Mouse (Mus musculus): Measurements from ENCODE around the gene Gstp3. TPM values are rescaled to one million over a fixed set of nuclear protein-coding genes. Genes with fewer than 3 reads are reported as not detected.
A peak's percentile ranks its signal among the peaks of the same experiment; 100 is the strongest.

Gstp3 gene
- polyA plus RNA-seq, 1 experiment = 23.6 TPM

DNA sequence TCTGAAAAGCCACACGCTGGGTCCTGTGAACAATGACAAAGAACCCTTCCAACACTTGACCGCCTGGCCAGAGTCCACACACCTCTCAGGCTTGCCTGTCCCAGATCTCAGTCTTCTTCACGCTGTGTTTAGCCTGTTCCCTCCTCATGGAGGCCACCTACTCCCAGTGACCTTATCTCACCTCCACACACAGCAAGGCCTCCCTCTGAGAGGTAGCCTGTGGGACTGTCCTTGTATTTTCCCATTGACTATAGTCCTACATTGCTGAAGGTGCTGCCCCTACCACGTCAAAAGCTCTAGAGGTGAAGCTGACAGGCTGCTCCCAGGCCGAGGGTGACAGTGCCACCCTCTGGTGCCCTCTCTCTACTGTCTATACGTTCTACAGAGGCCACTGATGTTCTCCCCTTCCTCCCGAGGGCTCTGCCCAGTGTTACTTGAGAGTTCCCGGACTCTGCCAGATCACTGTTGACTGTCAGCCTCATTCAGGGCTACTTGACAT is 21.2 kb upstream of the Gstp3 start:
- Histone ChIP-seq H3K36me3 (ENCODE audit: control insufficient read depth, insufficient read depth, low read length) (no peaks in the 10 kb centered on the region), H3K27ac (ENCODE audit: control insufficient read depth, insufficient read depth, low read length) (no peak overlapping the region), H3K27me3 (ENCODE audit: control insufficient read depth, insufficient read depth, low read length) (no peaks in the 10 kb centered on the region), H3K4me1 (replicated peaks; ENCODE audit: control insufficient read depth, insufficient read depth, low read length) (no peaks in the 10 kb centered on the region), H3K4me3 (ENCODE audit: control insufficient read depth, insufficient read depth, low read length) (no peak overlapping the region)
- TF ChIP-seq CTCF (IDR thresholded peaks at IDR 0.05; ENCODE audit: borderline replicate concordance, control insufficient read depth, extremely low read depth, insufficient read depth, low read length, poor library complexity) (peak; percentile 13; the same call in 1 of the 2 replicates), POLR2A (IDR thresholded peaks at IDR 0.05; ENCODE audit: control insufficient read depth, extremely low read depth, insufficient read depth, low read length, poor library complexity) (no peak)
- no peak for DNase-seq
- WGBS = 50% methylated on average over 8 of the region's 8 CpGs

DNA sequence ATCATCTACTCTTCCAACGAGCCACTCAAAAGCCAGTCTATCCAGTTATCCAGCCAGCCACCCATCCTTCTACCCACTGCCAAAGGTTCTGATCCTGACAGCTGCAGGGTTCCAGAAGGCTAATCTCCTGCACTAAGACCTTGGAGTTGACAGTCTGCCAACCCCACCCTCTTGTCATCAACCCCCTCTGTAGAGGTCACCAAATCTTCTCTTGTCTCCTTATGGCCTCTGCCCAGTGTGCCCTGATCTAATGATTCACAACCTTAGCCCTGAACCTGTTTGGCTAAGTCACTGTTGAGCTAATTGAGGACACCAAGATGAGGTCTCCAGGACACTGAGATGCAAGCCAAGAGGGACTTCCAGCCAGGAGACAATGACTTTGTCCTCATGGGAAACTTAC is 20.2 kb upstream of the Gstp3 start:
- DNase-seq = no peak
- Histone ChIP-seq H3K4me1 (replicated peaks; ENCODE audit: control insufficient read depth, insufficient read depth, low read length) (no peaks in the 10 kb centered on the region), H3K27me3 (ENCODE audit: control insufficient read depth, insufficient read depth, low read length) (no peaks in the 10 kb centered on the region), H3K36me3 (ENCODE audit: control insufficient read depth, insufficient read depth, low read length) (no peaks in the 10 kb centered on the region), H3K4me3 (ENCODE audit: control insufficient read depth, insufficient read depth, low read length) (no peak overlapping the region), H3K27ac (ENCODE audit: control insufficient read depth, insufficient read depth, low read length) (no peak overlapping the region)
- TF ChIP-seq CTCF (IDR thresholded peaks at IDR 0.05; ENCODE audit: borderline replicate concordance, control insufficient read depth, extremely low read depth, insufficient read depth, low read length, poor library complexity) (no peak), POLR2A (IDR thresholded peaks at IDR 0.05; ENCODE audit: control insufficient read depth, extremely low read depth, insufficient read depth, low read length, poor library complexity) (no peak)
- 91% methylated on average over 1 of the region's 1 CpGs for WGBS

DNA sequence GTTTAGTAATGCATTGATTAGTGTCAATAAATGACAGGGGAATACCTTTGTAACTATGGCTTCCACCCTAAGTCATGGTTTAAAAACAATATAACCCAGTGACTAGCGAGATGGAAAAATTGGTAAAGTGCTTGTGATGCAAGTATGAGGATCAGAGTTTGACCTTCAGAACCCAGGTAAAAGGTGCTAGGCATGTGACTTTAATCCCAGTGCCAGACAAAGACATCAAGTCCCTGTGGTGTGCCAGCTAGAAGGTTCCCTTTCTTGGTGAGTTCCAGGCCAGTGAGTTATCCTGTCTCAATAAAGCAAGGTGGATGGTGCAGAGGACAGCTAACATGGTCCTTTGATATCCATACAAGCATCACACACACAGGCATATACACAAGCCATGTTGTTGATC is 16.2 kb upstream of the Gstp3 start:
- 100% methylated on average over 1 of the region's 1 CpGs for WGBS
- no peaks in the 10 kb centered on the region for H3K27me3 ChIP-seq (ENCODE audit: control insufficient read depth, insufficient read depth, low read length)
- TF ChIP-seq CTCF (IDR thresholded peaks at IDR 0.05; ENCODE audit: borderline replicate concordance, control insufficient read depth, extremely low read depth, insufficient read depth, low read length, poor library complexity) = no peak
- TF ChIP-seq POLR2A (IDR thresholded peaks at IDR 0.05; ENCODE audit: control insufficient read depth, extremely low read depth, insufficient read depth, low read length, poor library complexity) = no peak
- no peak overlapping the region for H3K4me3 ChIP-seq (ENCODE audit: control insufficient read depth, insufficient read depth, low read length)
- no peaks in the 10 kb centered on the region for H3K36me3 ChIP-seq (ENCODE audit: control insufficient read depth, insufficient read depth, low read length)
- no peaks in the 10 kb centered on the region for H3K4me1 ChIP-seq (replicated peaks; ENCODE audit: control insufficient read depth, insufficient read depth, low read length)
- DNase-seq = no peak
- no peak overlapping the region for H3K27ac ChIP-seq (ENCODE audit: control insufficient read depth, insufficient read depth, low read length)

DNA sequence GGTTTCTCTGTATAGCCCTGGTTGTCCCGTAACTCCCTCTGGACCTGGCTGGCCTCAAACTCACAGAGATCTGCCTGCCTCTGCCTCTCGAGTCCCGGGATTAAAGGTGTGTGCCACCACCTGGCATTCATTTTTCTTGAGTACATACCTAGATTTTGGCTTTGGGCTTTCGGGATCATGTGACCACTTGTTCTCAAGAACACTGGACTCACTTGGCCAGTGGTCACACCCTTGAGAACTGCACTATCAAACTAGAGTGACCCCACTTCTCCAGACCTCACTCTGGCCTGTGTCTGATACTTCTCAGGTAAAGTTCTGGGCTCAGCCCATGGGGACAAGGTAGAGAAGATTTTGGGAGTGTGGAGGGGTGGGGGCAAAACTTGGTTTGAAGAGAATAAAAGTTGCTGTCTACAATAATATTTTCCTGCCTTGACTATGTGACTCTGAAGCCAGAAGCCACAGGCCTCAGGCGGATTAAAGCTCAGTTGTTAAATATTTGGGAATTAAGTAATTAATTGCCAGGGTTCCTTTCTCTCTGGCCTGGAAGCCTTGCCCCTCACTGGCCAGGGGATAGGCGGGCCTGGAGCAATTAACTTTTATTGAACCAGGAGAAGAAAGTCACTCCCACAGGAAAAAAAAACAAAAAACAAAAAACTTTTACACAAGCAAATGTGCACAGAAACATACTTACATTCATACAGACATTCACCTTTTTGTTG is 13.5 kb upstream of the Gstp3 start:
- TF ChIP-seq CTCF (IDR thresholded peaks at IDR 0.05; ENCODE audit: borderline replicate concordance, control insufficient read depth, extremely low read depth, insufficient read depth, low read length, poor library complexity) (no peak), POLR2A (IDR thresholded peaks at IDR 0.05; ENCODE audit: control insufficient read depth, extremely low read depth, insufficient read depth, low read length, poor library complexity) (no peak)

DNA sequence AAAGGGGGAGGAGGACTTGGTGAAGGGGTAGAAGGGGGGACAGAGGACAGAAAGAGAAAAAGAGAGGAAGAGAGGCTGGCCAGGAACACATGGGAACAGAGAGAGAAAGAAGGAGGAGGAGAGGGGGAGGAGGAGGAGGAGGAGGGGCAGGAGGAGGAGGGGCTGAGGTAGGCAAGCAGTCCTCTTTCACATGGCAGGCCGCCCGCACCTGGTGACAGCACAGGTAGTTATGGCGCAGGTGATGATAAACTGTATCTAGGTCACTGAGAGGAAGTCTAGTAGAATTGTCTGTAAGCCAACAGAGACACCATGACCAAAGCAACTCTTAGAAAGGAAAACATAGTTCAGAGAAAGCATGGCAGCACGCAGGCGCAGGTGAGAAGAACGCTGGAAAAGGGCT is 12.0 kb upstream of the Gstp3 start:
- DNase-seq = no peak
- 94% methylated on average over 6 of the region's 6 CpGs for WGBS
- Histone ChIP-seq H3K4me3 (ENCODE audit: control insufficient read depth, insufficient read depth, low read length) (no peak overlapping the region), H3K27me3 (ENCODE audit: control insufficient read depth, insufficient read depth, low read length) (no peaks in the 10 kb centered on the region), H3K36me3 (ENCODE audit: control insufficient read depth, insufficient read depth, low read length) (no peaks in the 10 kb centered on the region), H3K27ac (ENCODE audit: control insufficient read depth, insufficient read depth, low read length) (no peak overlapping the region), H3K4me1 (replicated peaks; ENCODE audit: control insufficient read depth, insufficient read depth, low read length) (peaks cover 1% of the 10 kb centered on the region; the same call in 1 of the 2 replicates)
- TF ChIP-seq POLR2A (IDR thresholded peaks at IDR 0.05; ENCODE audit: control insufficient read depth, extremely low read depth, insufficient read depth, low read length, poor library complexity) (no peak), CTCF (IDR thresholded peaks at IDR 0.05; ENCODE audit: borderline replicate concordance, control insufficient read depth, extremely low read depth, insufficient read depth, low read length, poor library complexity) (no peak)

More for the DNA sequence above, 13.5 kb upstream of the Gstp3 start:
- Histone ChIP-seq H3K36me3 (ENCODE audit: control insufficient read depth, insufficient read depth, low read length) (no peaks in the 10 kb centered on the region), H3K27me3 (ENCODE audit: control insufficient read depth, insufficient read depth, low read length) (no peaks in the 10 kb centered on the region), H3K27ac (ENCODE audit: control insufficient read depth, insufficient read depth, low read length) (no peak overlapping the region), H3K4me3 (ENCODE audit: control insufficient read depth, insufficient read depth, low read length) (no peak overlapping the region), H3K4me1 (replicated peaks; ENCODE audit: control insufficient read depth, insufficient read depth, low read length) (no peaks in the 10 kb centered on the region)
- no peak for DNase-seq
- 97% methylated on average over 6 of the region's 6 CpGs for WGBS

DNA sequence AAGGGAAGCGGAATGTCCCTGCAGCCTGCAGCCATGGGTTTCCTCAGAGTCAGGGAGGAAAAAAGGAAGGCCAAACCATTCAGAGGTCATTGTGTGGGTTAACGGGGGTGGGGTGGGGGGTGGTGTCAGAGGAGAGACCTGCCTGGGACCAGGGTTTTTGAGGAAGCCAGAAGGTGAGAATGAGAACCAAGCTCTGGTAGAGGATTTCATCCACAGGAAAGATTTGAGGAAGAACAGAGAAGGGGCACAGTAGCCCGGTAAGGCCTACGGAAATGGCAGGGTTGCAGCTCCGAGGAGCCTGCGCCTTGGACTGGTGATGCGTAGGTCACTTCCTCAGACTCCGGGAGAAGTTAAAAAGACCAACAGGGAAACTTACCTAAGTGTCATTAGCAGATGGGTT is 11.4 kb upstream of the Gstp3 start:
- H3K4me1 ChIP-seq (replicated peaks; ENCODE audit: control insufficient read depth, insufficient read depth, low read length) = peaks cover 3% of the 10 kb centered on the region
- H3K27ac ChIP-seq (ENCODE audit: control insufficient read depth, insufficient read depth, low read length) = no peak overlapping the region
- no peaks in the 10 kb centered on the region for H3K36me3 ChIP-seq (ENCODE audit: control insufficient read depth, insufficient read depth, low read length)
- WGBS = 62% methylated on average over 8 of the region's 8 CpGs
- DNase-seq = no peak
- no peak overlapping the region for H3K4me3 ChIP-seq (ENCODE audit: control insufficient read depth, insufficient read depth, low read length)
- TF ChIP-seq CTCF (IDR thresholded peaks at IDR 0.05; ENCODE audit: borderline replicate concordance, control insufficient read depth, extremely low read depth, insufficient read depth, low read length, poor library complexity) (no peak), POLR2A (IDR thresholded peaks at IDR 0.05; ENCODE audit: control insufficient read depth, extremely low read depth, insufficient read depth, low read length, poor library complexity) (no peak)
- H3K27me3 ChIP-seq (ENCODE audit: control insufficient read depth, insufficient read depth, low read length) = no peaks in the 10 kb centered on the region

Data from thymus, adult 2 months (tissue).